Mouse (Mus musculus): Measurements from ENCODE around the gene Vmn1r213. TPM values are rescaled to one million over a fixed set of nuclear protein-coding genes. Genes with fewer than 3 reads are reported as not detected.

The Vmn1r213 gene
- not detected in 2 replicates for polyA plus RNA-seq (2016; fragmentation: Nextera tagmentation; extraction: Ambion mirVana)

GRCm38 (mm10) chr13:23007356-23007755, at the start of gene Vmn1r213:
TSS of gene Vmn1r213 (plus strand) at chr13:23007656.
- Histone ChIP-seq H3K4me3 (no peak within 1 kb of the TSS), H3K27me3 (no peaks in the 10 kb centered on the region), H3K9me3 (replicated peaks) (no peaks in the 10 kb centered on the region), H3K27ac (no peak within 1 kb of the TSS), H3K9ac (no peak within 1 kb of the TSS), H3K4me1 (no peaks in the 10 kb centered on the region), H3K4me2 (replicated peaks) (no peak within 1 kb of the TSS), H3K36me3 (no peaks in the 10 kb centered on the region)
- 73% methylated on average over 1 of the region's 1 CpGs for WGBS
- no peak for ATAC-seq (ENCODE audit: low FRiP score)

GRCm38 (mm10) chr13:22990214-22990891, 17.1 kb upstream of the Vmn1r213 start:
- Histone ChIP-seq H3K36me3 (no peaks in the 10 kb centered on the region), H3K4me1 (no peaks in the 10 kb centered on the region), H3K27me3 (no peaks in the 10 kb centered on the region), H3K27ac (no peak overlapping the region), H3K9ac (no peak overlapping the region), H3K9me3 (replicated peaks) (0 out of 2 replicates have a peak, but pooled peaks cover 2% of the 10 kb centered on the region), H3K4me2 (replicated peaks) (no peak overlapping the region), H3K4me3 (no peak overlapping the region)
- 89% methylated on average over 11 of the region's 11 CpGs for WGBS
- no peak for ATAC-seq (ENCODE audit: low FRiP score)

GRCm38 (mm10) chr13:22992178-22992700, 15.2 kb upstream of the Vmn1r213 start:
- Histone ChIP-seq H3K27me3 (no peaks in the 10 kb centered on the region), H3K27ac (no peak overlapping the region), H3K36me3 (no peaks in the 10 kb centered on the region), H3K4me2 (replicated peaks) (no peak overlapping the region), H3K4me3 (no peak overlapping the region), H3K4me1 (no peaks in the 10 kb centered on the region), H3K9me3 (replicated peaks) (no peaks in the 10 kb centered on the region), H3K9ac (no peak overlapping the region)
- 21% methylated on average over 1 of the region's 1 CpGs for WGBS
- no peak for ATAC-seq (ENCODE audit: low FRiP score)

DNA sequence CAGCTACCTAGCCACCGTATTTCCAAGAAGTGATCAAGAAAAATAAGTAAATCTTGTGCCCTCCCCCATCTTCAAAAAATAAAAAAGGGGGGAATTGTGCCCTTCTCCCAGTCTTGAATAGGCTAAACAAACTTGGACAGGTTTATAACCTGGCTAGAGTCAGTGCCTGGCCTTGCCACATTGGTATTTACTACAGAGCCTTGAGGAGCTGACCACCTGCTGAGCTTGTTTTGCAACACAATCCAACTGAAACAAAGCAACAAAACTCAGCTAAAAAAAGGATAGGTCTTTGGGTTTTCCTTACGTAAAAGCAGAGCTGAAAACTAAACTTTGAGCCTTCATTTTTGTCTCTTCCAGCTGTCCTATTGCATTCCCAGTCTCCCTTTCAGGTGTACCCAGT, 14.7 kb upstream of the Vmn1r213 start:
- 50% methylated on average over 2 of the region's 2 CpGs for WGBS
- H3K9ac ChIP-seq = no peak overlapping the region
- H3K27ac ChIP-seq = no peak overlapping the region
- no peaks in the 10 kb centered on the region for H3K27me3 ChIP-seq
- no peaks in the 10 kb centered on the region for H3K4me1 ChIP-seq
- no peaks in the 10 kb centered on the region for H3K36me3 ChIP-seq
- no peak overlapping the region for H3K4me2 ChIP-seq (replicated peaks)
- no peak for ATAC-seq (ENCODE audit: low FRiP score)
- no peaks in the 10 kb centered on the region for H3K9me3 ChIP-seq (replicated peaks)
- no peak overlapping the region for H3K4me3 ChIP-seq

- H3K36me3 ChIP-seq = no peaks in the 10 kb centered on the region
- H3K9me3 ChIP-seq (replicated peaks) = no peaks in the 10 kb centered on the region
- H3K27ac ChIP-seq = no peak overlapping the region
- no peak overlapping the region for H3K9ac ChIP-seq
- H3K4me2 ChIP-seq (replicated peaks) = no peak overlapping the region
- no peaks in the 10 kb centered on the region for H3K27me3 ChIP-seq
- no peak overlapping the region for H3K4me3 ChIP-seq
- no peak for ATAC-seq (ENCODE audit: low FRiP score)
- H3K4me1 ChIP-seq = no peaks in the 10 kb centered on the region
Observed at GRCm38 (mm10) chr13:23018158-23018557, 10.7 kb downstream of the Vmn1r213 start.

DNA sequence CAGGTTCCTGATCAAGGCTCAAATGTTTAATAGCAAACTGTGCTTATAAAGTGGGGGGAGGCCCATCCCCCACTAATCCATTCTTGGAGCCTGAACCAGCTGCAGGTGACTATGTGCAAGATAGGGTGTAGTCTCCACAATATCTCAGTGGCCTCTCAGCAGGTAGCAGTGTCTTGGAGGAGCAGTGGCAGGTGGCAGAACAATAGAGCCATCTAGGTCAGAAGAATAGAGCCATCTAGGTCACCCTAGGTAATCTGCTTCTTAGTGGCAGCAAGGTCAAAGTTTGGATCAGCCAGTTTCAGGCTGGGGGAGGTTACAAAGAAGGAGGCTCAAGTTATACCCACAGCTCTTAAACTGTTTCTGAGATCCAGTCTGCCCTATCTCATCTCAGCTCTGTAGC, 17.4 kb downstream of the Vmn1r213 start:
- Histone ChIP-seq H3K27me3 (no peaks in the 10 kb centered on the region), H3K4me3 (no peak overlapping the region), H3K9me3 (replicated peaks) (no peaks in the 10 kb centered on the region), H3K27ac (no peak overlapping the region), H3K9ac (no peak overlapping the region), H3K4me2 (replicated peaks) (no peak overlapping the region), H3K4me1 (no peaks in the 10 kb centered on the region), H3K36me3 (no peaks in the 10 kb centered on the region)
- ATAC-seq (ENCODE audit: low FRiP score) = no peak

- 90% methylated on average over 3 of the region's 3 CpGs for WGBS
- Histone ChIP-seq H3K36me3 (no peaks in the 10 kb centered on the region), H3K9me3 (replicated peaks) (no peaks in the 10 kb centered on the region), H3K9ac (no peak within 1 kb of the TSS), H3K4me1 (no peaks in the 10 kb centered on the region), H3K4me2 (replicated peaks) (no peak within 1 kb of the TSS), H3K27ac (no peak within 1 kb of the TSS), H3K27me3 (no peaks in the 10 kb centered on the region), H3K4me3 (no peak within 1 kb of the TSS)
- no peak for ATAC-seq (ENCODE audit: low FRiP score)
Observed at GRCm38 (mm10) chr13:23030118-23030517, 22.7 kb downstream of the Vmn1r213 start, which contains the start of gene Vmn1r214. TSS of gene Vmn1r214 (plus strand) at chr13:23030418.

- no peak for ATAC-seq (ENCODE audit: low FRiP score)
- H3K4me1 ChIP-seq = no peaks in the 10 kb centered on the region
- H3K36me3 ChIP-seq = no peaks in the 10 kb centered on the region
- no peak overlapping the region for H3K4me3 ChIP-seq
- H3K4me2 ChIP-seq (replicated peaks) = no peak overlapping the region
- no peaks in the 10 kb centered on the region for H3K27me3 ChIP-seq
- 45% methylated on average over 1 of the region's 1 CpGs for WGBS
- no peaks in the 10 kb centered on the region for H3K9me3 ChIP-seq (replicated peaks)
- no peak overlapping the region for H3K27ac ChIP-seq
- no peak overlapping the region for H3K9ac ChIP-seq
Observed at GRCm38 (mm10) chr13:23057778-23058177, 50.3 kb downstream of the Vmn1r213 start.

Other genes starting within 250 kb of the Vmn1r213 start
- gene Vmn1r208, start 230.3 kb upstream of the Vmn1r213 start, polyA plus RNA-seq (2016; fragmentation: Nextera tagmentation; extraction: Ambion mirVana) = not detected in 2 replicates
- not detected in 2 replicates for gene Vmn1r209, start 198.0 kb upstream of the Vmn1r213 start, polyA plus RNA-seq (2016; fragmentation: Nextera tagmentation; extraction: Ambion mirVana)
- not detected in 2 replicates for gene Vmn1r210, start 176.3 kb upstream of the Vmn1r213 start, polyA plus RNA-seq (2016; fragmentation: Nextera tagmentation; extraction: Ambion mirVana)
- not detected in 2 replicates for gene Vmn1r211, start 150.1 kb upstream of the Vmn1r213 start, polyA plus RNA-seq (2016; fragmentation: Nextera tagmentation; extraction: Ambion mirVana)
- not detected in 2 replicates for gene Vmn1r212, start 123.5 kb upstream of the Vmn1r213 start, polyA plus RNA-seq (2016; fragmentation: Nextera tagmentation; extraction: Ambion mirVana)
- not detected in 2 replicates for gene Vmn1r214, start 22.8 kb downstream of the Vmn1r213 start, polyA plus RNA-seq (2016; fragmentation: Nextera tagmentation; extraction: Ambion mirVana)
- gene Vmn1r215, start 60.4 kb downstream of the Vmn1r213 start, polyA plus RNA-seq (2016; fragmentation: Nextera tagmentation; extraction: Ambion mirVana) = not detected in 2 replicates
- gene Vmn1r217, start 110.6 kb downstream of the Vmn1r213 start, polyA plus RNA-seq (2016; fragmentation: Nextera tagmentation; extraction: Ambion mirVana) = not detected in 2 replicates
- gene Vmn1r218, start 125.5 kb downstream of the Vmn1r213 start, polyA plus RNA-seq (2016; fragmentation: Nextera tagmentation; extraction: Ambion mirVana) = not detected in 2 replicates
- not detected in 2 replicates for gene Vmn1r219, start 151.7 kb downstream of the Vmn1r213 start, polyA plus RNA-seq (2016; fragmentation: Nextera tagmentation; extraction: Ambion mirVana)
- not detected in 2 replicates for gene Vmn1r220, start 180.3 kb downstream of the Vmn1r213 start, polyA plus RNA-seq (2016; fragmentation: Nextera tagmentation; extraction: Ambion mirVana)
- not detected in 2 replicates for gene Vmn1r221, start 206.5 kb downstream of the Vmn1r213 start, polyA plus RNA-seq (2016; fragmentation: Nextera tagmentation; extraction: Ambion mirVana)
- not detected in 2 replicates for gene Vmn1r222, start 228.3 kb downstream of the Vmn1r213 start, polyA plus RNA-seq (2016; fragmentation: Nextera tagmentation; extraction: Ambion mirVana)
- gene Vmn1r223, start 239.5 kb downstream of the Vmn1r213 start, polyA plus RNA-seq (2016; fragmentation: Nextera tagmentation; extraction: Ambion mirVana) = not detected in 2 replicates

Data from hindbrain, embryonic 12.5 days (tissue).